Mouse (Mus musculus) hindbrain, embryonic 16.5 days (tissue): ENCODE measurements at regions not wholly inside any gene's neighbourhood (a gene's known extent, or its start where the extent isn't known, plus 50 kb on each side); places are given as distances from the start of the nearest gene placed in this dataset.

Source experiments
- ATAC-seq: fragments of 200-750 bp; cut with Nextera tagmentation; 2 replicates; pipeline ENCODE4 v1.8.0; 2017; ENCODE audit warnings: moderate TSS enrichment, moderate library complexity
- H3K27ac ChIP-seq: fragments of 300-500 bp; sonication (generic); 2 replicates; pipeline ENCODE4 v1.5.1; 2014; ENCODE audit warnings: low read depth, mild to moderate bottlenecking, control low read depth, low read length, moderate library complexity
- H3K27me3 ChIP-seq: fragments of 300-500 bp; sonication (generic); replicated peaks from 2 replicates; pipeline ENCODE4 v1.6.1; 2014; ENCODE audit warnings: low read length; ENCODE audit not compliant: control insufficient read depth, insufficient read depth
- H3K36me3 ChIP-seq: fragments of 300-500 bp; sonication (generic); 2 replicates; pipeline ENCODE4 v1.6.1; 2014; ENCODE audit warnings: mild to moderate bottlenecking, low read length, moderate library complexity, mixed read lengths; ENCODE audit not compliant: control insufficient read depth, insufficient read depth
- H3K4me1 ChIP-seq: fragments of 300-500 bp; sonication (generic); 2 replicates; pipeline ENCODE4 v1.6.1; 2014; ENCODE audit warnings: low read depth, low read length; ENCODE audit not compliant: control insufficient read depth, insufficient read depth
- H3K4me2 ChIP-seq: fragments of 300-500 bp; sonication (generic); 2 replicates; pipeline ENCODE4 v1.6.1; 2014; ENCODE audit warnings: mild to moderate bottlenecking, low read length, control low read depth, moderate library complexity
- H3K4me3 ChIP-seq: fragments of 300-500 bp; sonication (generic); 2 replicates; pipeline ENCODE4 v1.5.1; 2014; ENCODE audit warnings: mild to moderate bottlenecking, low read length, control low read depth, moderate library complexity
- H3K9ac ChIP-seq: fragments of 300-500 bp; sonication (generic); 2 replicates; pipeline ENCODE4 v1.6.1; 2014; ENCODE audit warnings: low read depth, mild to moderate bottlenecking, control low read depth, low read length, moderate library complexity
- H3K9me3 ChIP-seq: fragments of 300-500 bp; sonication (generic); 2 replicates; pipeline ENCODE4 v1.6.1; 2014; ENCODE audit warnings: mild to moderate bottlenecking, low read length, moderate library complexity; ENCODE audit not compliant: control insufficient read depth
- WGBS: fragments of 180-500 bp; shearing (Covaris S2); extraction: QIAGEN DNeasy Blood & Tissue Kit; methylation state at CpG from one replicate; pipeline ENCODE4 v1.1.7; 2014; 5-methylcytosine and 5-hydroxymethylcytosine counted together

GRCm38 (mm10) chr3:45649361-45649760 lies 271.2 kb downstream of the Pcdh10 start:
- Histone ChIP-seq H3K4me2 (no peak overlapping the region), H3K27me3 (no peaks in the 10 kb centered on the region), H3K4me1 (no peaks in the 10 kb centered on the region)

GRCm38 (mm10) chr3:45657023-45657422 lies 278.8 kb downstream of the Pcdh10 start:
- Histone ChIP-seq H3K9ac (no peak overlapping the region), H3K4me3 (no peak overlapping the region), H3K4me2 (no peak overlapping the region), H3K4me1 (no peaks in the 10 kb centered on the region), H3K27me3 (no peaks in the 10 kb centered on the region), H3K9me3 (no peaks in the 10 kb centered on the region), H3K27ac (no peak overlapping the region), H3K36me3 (no peaks in the 10 kb centered on the region)
- ATAC-seq = no peak
- 87% methylated on average over 5 of the region's 5 CpGs for WGBS

More at GRCm38 (mm10) chr3:45649361-45649760, 271.2 kb downstream of the Pcdh10 start:
- H3K9ac ChIP-seq = no peak overlapping the region
- H3K9me3 ChIP-seq = no peaks in the 10 kb centered on the region
- no peak overlapping the region for H3K27ac ChIP-seq
- H3K36me3 ChIP-seq = no peaks in the 10 kb centered on the region
- ATAC-seq = no peak
- H3K4me3 ChIP-seq = no peak overlapping the region

GRCm38 (mm10) chr3:45658093-45658776 lies 280.0 kb downstream of the Pcdh10 start:
- no peak overlapping the region for H3K4me3 ChIP-seq
- H3K27ac ChIP-seq = no peak overlapping the region
- no peak overlapping the region for H3K9ac ChIP-seq
- 85% methylated on average over 2 of the region's 2 CpGs for WGBS
- no peaks in the 10 kb centered on the region for H3K9me3 ChIP-seq
- H3K4me1 ChIP-seq = no peaks in the 10 kb centered on the region
- ATAC-seq = no peak
- H3K4me2 ChIP-seq = no peak overlapping the region
- no peaks in the 10 kb centered on the region for H3K36me3 ChIP-seq
- H3K27me3 ChIP-seq = no peaks in the 10 kb centered on the region

- Histone ChIP-seq H3K9me3 (no peaks in the 10 kb centered on the region), H3K27ac (no peak overlapping the region), H3K4me3 (no peak overlapping the region), H3K9ac (no peak overlapping the region), H3K27me3 (no peaks in the 10 kb centered on the region), H3K4me2 (no peak overlapping the region), H3K4me1 (no peaks in the 10 kb centered on the region), H3K36me3 (no peaks in the 10 kb centered on the region)
- WGBS = 92% methylated on average over 1 of the region's 1 CpGs
- no peak for ATAC-seq
These were observed 280.9 kb downstream of the Pcdh10 start for GRCm38 (mm10) chr3:45659052-45659451.

GRCm38 (mm10) chr3:45670434-45670833 lies 292.2 kb downstream of the Pcdh10 start:
- Histone ChIP-seq H3K4me1 (no peaks in the 10 kb centered on the region), H3K36me3 (no peaks in the 10 kb centered on the region), H3K27ac (no peak overlapping the region), H3K4me3 (no peak overlapping the region), H3K27me3 (no peaks in the 10 kb centered on the region), H3K9me3 (no peaks in the 10 kb centered on the region), H3K9ac (no peak overlapping the region), H3K4me2 (no peak overlapping the region)
- no peak for ATAC-seq

GRCm38 (mm10) chr3:45677672-45678071 lies 299.5 kb downstream of the Pcdh10 start:
- H3K27me3 ChIP-seq = no peaks in the 10 kb centered on the region
- no peaks in the 10 kb centered on the region for H3K4me1 ChIP-seq
- no peak overlapping the region for H3K9ac ChIP-seq
- H3K27ac ChIP-seq = no peak overlapping the region
- no peaks in the 10 kb centered on the region for H3K9me3 ChIP-seq
- no peak overlapping the region for H3K4me2 ChIP-seq
- WGBS = 93% methylated on average over 6 of the region's 6 CpGs
- H3K4me3 ChIP-seq = no peak overlapping the region
- no peaks in the 10 kb centered on the region for H3K36me3 ChIP-seq
- ATAC-seq = no peak

GRCm38 (mm10) chr3:45681410-45681809 lies 303.2 kb downstream of the Pcdh10 start:
- Histone ChIP-seq H3K27me3 (no peaks in the 10 kb centered on the region), H3K27ac (no peak overlapping the region), H3K9ac (no peak overlapping the region), H3K36me3 (no peaks in the 10 kb centered on the region), H3K4me2 (peak overlapping the region; percentile 53), H3K4me3 (peak overlapping the region; percentile 26), H3K4me1 (no peaks in the 10 kb centered on the region), H3K9me3 (no peaks in the 10 kb centered on the region)
- 4% methylated on average over 12 of the region's 12 CpGs for WGBS
- ATAC-seq = 0 out of 2 replicates have a peak, but pooled peaks have one; percentile 17

- ATAC-seq = no peak
- Histone ChIP-seq H3K4me2 (no peak overlapping the region), H3K4me1 (no peaks in the 10 kb centered on the region), H3K27me3 (no peaks in the 10 kb centered on the region), H3K36me3 (no peaks in the 10 kb centered on the region), H3K27ac (no peak overlapping the region), H3K4me3 (no peak overlapping the region), H3K9me3 (no peaks in the 10 kb centered on the region), H3K9ac (no peak overlapping the region)
- 63% methylated on average over 1 of the region's 1 CpGs for WGBS
These were observed 329.7 kb downstream of the Pcdh10 start for GRCm38 (mm10) chr3:45707891-45708290.
